Mouse (Mus musculus) midbrain, postnatal 0 days (tissue): ENCODE measurements around the gene Grrp1. TPM values are rescaled to one million over a fixed set of nuclear protein-coding genes. Genes with fewer than 3 reads are reported as not detected.

Experiments
- ATAC-seq: fragments of 200-750 bp; cut with Nextera tagmentation; 2 replicates; pipeline ENCODE4 v1.8.0; 2017; ENCODE audit warnings: moderate number of reproducible peaks, mild to moderate bottlenecking, moderate TSS enrichment, moderate library complexity; ENCODE audit not compliant: low FRiP score
- DNase-seq: peaks from one replicate; pipeline ENCODE4 v3.0.0-alpha.2; 2015; ENCODE audit warnings: low spot score
- H3K27ac ChIP-seq: fragments of 300-500 bp; sonication (generic); 2 replicates; pipeline ENCODE4 v1.5.1; 2014; ENCODE audit warnings: low read depth, mild to moderate bottlenecking, low read length, mixed read lengths
- H3K27me3 ChIP-seq: fragments of 300-500 bp; sonication (generic); 2 replicates; pipeline ENCODE4 v1.6.1; 2014; ENCODE audit warnings: low read length, control low read depth, mixed read lengths; ENCODE audit not compliant: insufficient read depth
- H3K36me3 ChIP-seq: fragments of 300-500 bp; sonication (generic); 2 replicates; pipeline ENCODE4 v1.6.1; 2014; ENCODE audit warnings: low read length, control low read depth, mixed read lengths; ENCODE audit not compliant: insufficient read depth
- H3K4me1 ChIP-seq: fragments of 300-500 bp; sonication (generic); 2 replicates; pipeline ENCODE4 v1.6.1; 2014; ENCODE audit warnings: mild to moderate bottlenecking, control low read depth, antibody characterized with exemption, low read length, mixed read lengths; ENCODE audit not compliant: insufficient read depth
- H3K4me2 ChIP-seq: fragments of 300-500 bp; sonication (generic); 2 replicates; pipeline ENCODE4 v1.6.1; 2014; ENCODE audit warnings: low read depth, mild to moderate bottlenecking, low read length, mixed read lengths; ENCODE audit not compliant: poor library complexity, severe bottlenecking
- H3K4me3 ChIP-seq: fragments of 300-500 bp; sonication (generic); 2 replicates; pipeline ENCODE4 v1.5.1; 2014; ENCODE audit warnings: low read depth, mild to moderate bottlenecking, low read length, moderate library complexity
- H3K9ac ChIP-seq: fragments of 300-500 bp; sonication (generic); replicated peaks from 2 replicates; pipeline ENCODE4 v1.6.1; 2014; ENCODE audit warnings: mild to moderate bottlenecking, low read length, moderate library complexity, mixed read lengths; ENCODE audit not compliant: poor library complexity, severe bottlenecking
- H3K9me3 ChIP-seq: fragments of 300-500 bp; sonication (generic); 2 replicates; pipeline ENCODE4 v1.6.1; 2016; ENCODE audit warnings: low read length, control low read depth
- CTCF ChIP-seq: IDR thresholded peaks from 2 replicates; pipeline ENCODE4 v1.5.1; 2016; ENCODE audit warnings: antibody characterized with exemption, mild to moderate bottlenecking
- WGBS: fragments of 180-500 bp; shearing (Covaris S2); extraction: QIAGEN DNeasy Blood & Tissue Kit; methylation state at CpG from one replicate; pipeline ENCODE4 v1.1.7; 2014; 5-methylcytosine and 5-hydroxymethylcytosine counted together
- polyA plus RNA-seq: library from polyadenylated mRNA; unstranded; fragments of >200 nt; fragmentation: Nextera tagmentation; extraction: Ambion mirVana; gene quantifications from 2 replicates; pipeline ENCODE4 v1.2.1, GENCODE M21; 2015
- total RNA-seq: library from RNA; depleted of rRNA; stranded (reverse); fragments of >200 nt; gene quantifications from 2 replicates; pipeline ENCODE4 v1.2.3, GENCODE M21; 2014; rRNA removed

Grrp1 gene
- total and polyA plus RNA-seq, 2 experiments from 2014 or later = 17.8 to 27.1 TPM

DNA sequence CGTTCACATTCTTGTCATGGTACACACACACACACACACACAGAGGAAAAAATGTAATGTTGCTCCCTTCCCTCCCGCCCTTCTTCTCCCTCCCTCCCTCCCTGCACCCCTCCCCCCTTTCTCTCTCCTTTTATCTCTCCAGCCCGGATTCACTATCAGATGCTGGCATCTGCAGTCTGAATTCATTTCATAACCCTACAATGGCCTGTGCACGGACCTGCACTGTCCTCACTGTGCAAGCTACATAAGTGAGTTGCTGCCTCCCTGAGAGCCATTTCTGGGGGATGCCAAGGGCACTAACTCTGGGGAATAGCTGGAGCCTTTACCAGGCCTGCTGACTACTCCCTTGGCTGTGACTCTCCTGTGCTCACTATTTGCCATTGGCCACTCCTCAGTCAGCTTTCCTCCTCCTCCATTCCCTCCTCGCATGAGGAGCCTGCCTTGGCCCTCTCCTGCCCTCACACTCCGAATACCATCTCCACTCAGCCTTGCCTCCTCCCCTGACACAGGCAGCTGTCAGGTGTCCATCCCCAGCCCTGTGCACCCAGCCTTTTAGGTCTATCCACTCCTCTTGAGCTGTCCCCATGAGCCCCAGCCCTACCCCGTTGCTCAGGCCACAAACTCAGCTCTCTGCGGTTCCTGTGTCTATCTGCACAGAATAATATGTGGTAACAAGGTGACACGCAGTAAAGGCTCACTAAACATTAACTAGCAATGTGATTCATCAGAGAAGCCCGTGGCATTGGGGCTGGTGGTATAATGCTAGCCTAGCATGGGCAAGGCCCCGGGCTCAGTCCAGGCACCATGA lies 30.9 kb downstream of the Grrp1 start:
- no peaks in the 10 kb centered on the region for H3K4me1 ChIP-seq
- H3K9me3 ChIP-seq = no peaks in the 10 kb centered on the region
- no peak overlapping the region for H3K9ac ChIP-seq
- DNase-seq (no peak), ATAC-seq (no peak)
- 69% methylated on average over 11 of the region's 11 CpGs for WGBS
- H3K4me3 ChIP-seq = no peak overlapping the region
- H3K27me3 ChIP-seq = no peaks in the 10 kb centered on the region
- H3K36me3 ChIP-seq = no peaks in the 10 kb centered on the region
- H3K4me2 ChIP-seq = no peak overlapping the region
- H3K27ac ChIP-seq = no peak overlapping the region
- TF ChIP-seq CTCF = no peak

- no peak overlapping the region for H3K4me2 ChIP-seq
- no peaks in the 10 kb centered on the region for H3K27me3 ChIP-seq
- H3K4me1 ChIP-seq = no peaks in the 10 kb centered on the region
- no peak overlapping the region for H3K9ac ChIP-seq
- no peak overlapping the region for H3K27ac ChIP-seq
- ATAC-seq (no peak), DNase-seq (no peak)
- H3K9me3 ChIP-seq = no peaks in the 10 kb centered on the region
- WGBS = 67% methylated on average over 6 of the region's 6 CpGs
- no peaks in the 10 kb centered on the region for H3K36me3 ChIP-seq
- H3K4me3 ChIP-seq = no peak overlapping the region
- no peak for TF ChIP-seq CTCF
Observed at GRCm38 (mm10) chr4:134206488-134207053, 47.3 kb downstream of the Grrp1 start.

- Histone ChIP-seq H3K9ac (no peak overlapping the region), H3K9me3 (no peaks in the 10 kb centered on the region), H3K36me3 (no peaks in the 10 kb centered on the region), H3K27me3 (no peaks in the 10 kb centered on the region), H3K27ac (no peak overlapping the region), H3K4me3 (no peak overlapping the region), H3K4me2 (no peak overlapping the region), H3K4me1 (no peaks in the 10 kb centered on the region)
- no peak for ATAC-seq
- DNase-seq = no peak
- 93% methylated on average over 17 of the region's 17 CpGs for WGBS
- no peak for TF ChIP-seq CTCF
Observed at GRCm38 (mm10) chr4:134203340-134203896, 50.5 kb downstream of the Grrp1 start.

DNA sequence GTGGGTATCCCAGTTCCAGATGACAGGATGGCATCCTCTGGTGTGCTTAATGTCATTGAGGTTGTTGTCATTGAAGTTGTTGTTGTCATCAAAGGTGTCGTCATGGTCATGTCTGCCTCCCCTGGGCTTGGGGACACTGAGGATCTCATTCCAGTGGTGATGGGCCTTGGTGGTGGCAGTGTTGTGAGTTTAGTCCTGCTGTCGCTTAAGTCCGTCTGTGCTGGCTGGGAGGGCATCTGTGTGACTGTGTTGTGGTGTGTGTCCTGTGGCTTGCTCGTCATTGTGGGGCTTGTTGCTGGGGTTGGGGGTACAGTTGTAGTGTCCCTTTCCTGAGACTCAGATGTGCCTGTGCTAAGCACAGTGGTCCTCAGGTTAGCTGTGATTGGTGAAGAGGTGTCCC lies 51.0 kb downstream of the Grrp1 start, which contains the start of gene Gm7534:
TSS of gene Gm7534 (minus strand) at position 101 of the 400 bp plus-strand sequence.
- no peak for DNase-seq
- H3K4me3 ChIP-seq = no peak within 1 kb of the TSS
- TF ChIP-seq CTCF = no peak
- no peak within 1 kb of the TSS for H3K9ac ChIP-seq
- H3K4me2 ChIP-seq = no peak within 1 kb of the TSS
- H3K4me1 ChIP-seq = no peaks in the 10 kb centered on the region
- no peak within 1 kb of the TSS for H3K27ac ChIP-seq
- H3K9me3 ChIP-seq = no peaks in the 10 kb centered on the region
- H3K36me3 ChIP-seq = no peaks in the 10 kb centered on the region
- ATAC-seq = no peak
- H3K27me3 ChIP-seq = no peaks in the 10 kb centered on the region
- WGBS = 91% methylated on average over 4 of the region's 4 CpGs

Other genes starting within 250 kb of the Grrp1 start
- gene Lin28a, start 235.3 kb downstream of the Grrp1 start, total RNA-seq = 0.05 and 0.57 TPM in 2 replicates
- 0.04 and 0.13 TPM in 2 replicates for gene Lin28a, start 235.3 kb downstream of the Grrp1 start, polyA plus RNA-seq
- gene Zfp683, start 200.3 kb downstream of the Grrp1 start, total RNA-seq = not detected in 2 replicates
- gene Zfp683, start 200.3 kb downstream of the Grrp1 start, polyA plus RNA-seq = not detected in 2 replicates
- 4.2 and 4.5 TPM in 2 replicates for gene Crybg2, start 193.3 kb downstream of the Grrp1 start, total RNA-seq
- 7.7 and 8.4 TPM in 2 replicates for gene Crybg2, start 193.3 kb downstream of the Grrp1 start, polyA plus RNA-seq
- 0.66 TPM in 1 of 2 replicates, not detected in the other for gene Cd52, start 159.0 kb downstream of the Grrp1 start, total RNA-seq
- gene Cd52, start 159.0 kb downstream of the Grrp1 start, polyA plus RNA-seq = 2.0 and 2.7 TPM in 2 replicates
- gene Ubxn11, start 151.5 kb downstream of the Grrp1 start, total RNA-seq = 4.9 and 8.4 TPM in 2 replicates
- gene Ubxn11, start 151.5 kb downstream of the Grrp1 start, polyA plus RNA-seq = 11.2 and 13.7 TPM in 2 replicates
- gene Sh3bgrl3, start 125.3 kb downstream of the Grrp1 start, total RNA-seq = 162 and 224 TPM in 2 replicates
- gene Sh3bgrl3, start 125.3 kb downstream of the Grrp1 start, polyA plus RNA-seq = 565 and 583 TPM in 2 replicates
- 10.0 and 12.5 TPM in 2 replicates for gene Cep85, start 67.0 kb downstream of the Grrp1 start, total RNA-seq
- gene Cep85, start 67.0 kb downstream of the Grrp1 start, polyA plus RNA-seq = 13.3 and 14.8 TPM in 2 replicates
- gene Gm7534, start 51.1 kb downstream of the Grrp1 start, total RNA-seq = not detected in 2 replicates
- gene Gm7534, start 51.1 kb downstream of the Grrp1 start, polyA plus RNA-seq = not detected in 2 replicates
- gene Catsper4, start 26.7 kb downstream of the Grrp1 start, total RNA-seq = 0.38 TPM in 1 of 2 replicates, not detected in the other
- gene Catsper4, start 26.7 kb downstream of the Grrp1 start, polyA plus RNA-seq = 0.16 TPM in 1 of 2 replicates, not detected in the other
- 0.27 and 0.38 TPM in 2 replicates for gene Cnksr1, start 15.7 kb downstream of the Grrp1 start, total RNA-seq
- 0.13 and 0.28 TPM in 2 replicates for gene Cnksr1, start 15.7 kb downstream of the Grrp1 start, polyA plus RNA-seq
- gene E130218I03Rik, start 10.4 kb downstream of the Grrp1 start, total RNA-seq = not detected in 2 replicates
- gene E130218I03Rik, start 10.4 kb downstream of the Grrp1 start, polyA plus RNA-seq = 0.31 and 0.49 TPM in 2 replicates
- 10.6 and 15.4 TPM in 2 replicates for gene Zfp593, start 8.5 kb downstream of the Grrp1 start, total RNA-seq
- 9.2 and 11.1 TPM in 2 replicates for gene Zfp593, start 8.5 kb downstream of the Grrp1 start, polyA plus RNA-seq
- not detected in 2 replicates for gene Gm30191, start 7.2 kb downstream of the Grrp1 start, total RNA-seq
- gene Gm30191, start 7.2 kb downstream of the Grrp1 start, polyA plus RNA-seq = 0.37 and 0.42 TPM in 2 replicates
- 44.8 and 49.7 TPM in 2 replicates for gene Pdik1l, start 33.8 kb upstream of the Grrp1 start, total RNA-seq
- gene Pdik1l, start 33.8 kb upstream of the Grrp1 start, polyA plus RNA-seq = 27.6 and 30.8 TPM in 2 replicates
- gene Trim63, start 61.0 kb upstream of the Grrp1 start, total RNA-seq = 1.5 and 2.0 TPM in 2 replicates
- gene Trim63, start 61.0 kb upstream of the Grrp1 start, polyA plus RNA-seq = 0.49 and 0.73 TPM in 2 replicates
- not detected in 2 replicates for gene Slc30a2, start 89.1 kb upstream of the Grrp1 start, total RNA-seq
- gene Slc30a2, start 89.1 kb upstream of the Grrp1 start, polyA plus RNA-seq = 0.17 and 0.21 TPM in 2 replicates
- 2.1 and 2.2 TPM in 2 replicates for gene Extl1, start 129.7 kb upstream of the Grrp1 start, total RNA-seq
- gene Extl1, start 129.7 kb upstream of the Grrp1 start, polyA plus RNA-seq = 0.79 and 1.2 TPM in 2 replicates
- 8.3 and 11.6 TPM in 2 replicates for gene Pafah2, start 142.2 kb upstream of the Grrp1 start, total RNA-seq
- 5.7 and 6.7 TPM in 2 replicates for gene Pafah2, start 142.2 kb upstream of the Grrp1 start, polyA plus RNA-seq
- gene Stmn1, start 214.2 kb upstream of the Grrp1 start, total RNA-seq = 1,269 and 1,609 TPM in 2 replicates
- gene Stmn1, start 214.2 kb upstream of the Grrp1 start, polyA plus RNA-seq = 6,261 and 6,359 TPM in 2 replicates
- gene Paqr7, start 242.6 kb upstream of the Grrp1 start, total RNA-seq = 69.2 and 97.8 TPM in 2 replicates
- 38.9 and 41.3 TPM in 2 replicates for gene Paqr7, start 242.6 kb upstream of the Grrp1 start, polyA plus RNA-seq